Mouse (Mus musculus): Measurements from ENCODE around the gene Ccdc93. TPM values are rescaled to one million over a fixed set of nuclear protein-coding genes. Genes with fewer than 3 reads are reported as not detected.

Gene Ccdc93
- polyA plus RNA-seq, 1 experiment, result 8.1 TPM

DNA sequence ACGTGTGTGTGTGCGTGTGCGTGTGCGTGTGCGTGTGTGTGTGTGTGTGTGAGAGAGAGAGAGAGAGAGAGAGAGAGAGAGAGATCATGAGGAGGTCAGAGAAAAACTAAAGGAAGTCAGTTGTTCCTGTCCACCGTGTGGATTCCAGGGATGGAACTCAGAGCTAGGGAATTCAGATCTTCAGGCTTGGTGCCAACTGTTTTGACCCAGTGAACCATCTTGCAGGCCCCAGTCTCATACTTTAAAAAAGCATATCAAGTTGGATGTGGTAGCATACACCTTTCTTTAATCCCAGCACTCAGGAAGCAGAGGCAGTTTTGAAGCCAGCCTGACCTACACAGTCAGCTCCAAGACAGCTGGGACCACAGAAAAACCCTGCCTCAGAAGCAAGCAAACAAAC, 98.4 kb downstream of the Ccdc93 start:
- DNase-seq, result no peak
- WGBS, result 70% methylated on average over 6 of the region's 6 CpGs
- H3K4me3 ChIP-seq (replicated peaks; ENCODE audit: extremely low read depth, low read depth, low read length), result no peak overlapping the region
- no peaks in the 10 kb centered on the region for H3K4me1 ChIP-seq (ENCODE audit: control insufficient read depth, insufficient read depth, low read length)
- TF ChIP-seq POLR2A (IDR thresholded peaks at IDR 0.05; ENCODE audit: borderline replicate concordance, extremely low read depth, low read depth, low read length) (no peak), CTCF (IDR thresholded peaks at IDR 0.05; ENCODE audit: insufficient read depth, low read length) (no peak)

DNA sequence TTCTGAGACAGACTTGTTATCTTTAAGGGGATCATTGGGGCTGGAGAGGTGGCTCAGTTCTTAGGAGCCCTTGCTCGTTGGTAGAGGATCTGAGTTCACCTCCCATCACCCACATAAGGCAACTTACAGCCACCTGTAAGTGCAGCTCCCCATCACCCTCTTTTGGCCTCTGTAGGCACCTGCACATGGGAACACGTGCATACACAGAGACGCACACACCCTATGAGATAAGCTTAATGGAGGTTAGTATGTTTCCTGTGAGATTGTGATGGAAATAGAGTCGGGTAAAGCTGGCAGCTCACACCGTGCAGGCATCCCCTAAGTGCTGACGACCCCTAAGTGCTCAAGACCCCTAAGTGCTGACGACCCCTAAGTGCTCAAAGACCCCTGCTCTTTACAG, 100.6 kb downstream of the Ccdc93 start:
- no peaks in the 10 kb centered on the region for H3K4me1 ChIP-seq (ENCODE audit: control insufficient read depth, insufficient read depth, low read length)
- no peak for TF ChIP-seq CTCF (IDR thresholded peaks at IDR 0.05; ENCODE audit: insufficient read depth, low read length)
- TF ChIP-seq POLR2A (IDR thresholded peaks at IDR 0.05; ENCODE audit: borderline replicate concordance, extremely low read depth, low read depth, low read length), result no peak
- no peak for DNase-seq
- 57% methylated on average over 7 of the region's 7 CpGs for WGBS
- H3K4me3 ChIP-seq (replicated peaks; ENCODE audit: extremely low read depth, low read depth, low read length), result no peak overlapping the region

DNA sequence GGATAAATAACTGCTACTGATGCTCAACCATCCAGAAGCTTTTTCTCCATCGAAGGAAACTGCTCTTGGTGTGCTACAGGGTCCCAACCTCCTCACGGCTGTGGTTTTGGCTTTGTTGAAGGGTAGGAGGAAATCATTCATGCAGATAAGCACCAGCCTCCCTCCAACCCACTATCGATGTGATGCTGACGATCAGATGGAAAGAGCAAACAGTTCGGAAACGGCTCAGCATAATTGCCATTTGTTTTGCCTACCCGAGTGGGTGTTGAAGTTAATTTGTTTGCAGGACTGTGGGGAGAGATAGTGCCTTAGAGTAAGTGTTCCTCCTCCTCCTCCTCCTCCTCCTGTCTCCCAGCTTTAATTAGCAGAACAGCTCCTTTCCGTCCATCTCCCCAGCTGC, 109.5 kb downstream of the Ccdc93 start:
- TF ChIP-seq POLR2A (IDR thresholded peaks at IDR 0.05; ENCODE audit: borderline replicate concordance, extremely low read depth, low read depth, low read length) (no peak), CTCF (IDR thresholded peaks at IDR 0.05; ENCODE audit: insufficient read depth, low read length) (no peak)
- WGBS, result 48% methylated on average over 8 of the region's 8 CpGs
- Histone ChIP-seq H3K4me1 (ENCODE audit: control insufficient read depth, insufficient read depth, low read length) (no peaks in the 10 kb centered on the region), H3K4me3 (replicated peaks; ENCODE audit: extremely low read depth, low read depth, low read length) (no peak overlapping the region)
- DNase-seq, result no peak

DNA sequence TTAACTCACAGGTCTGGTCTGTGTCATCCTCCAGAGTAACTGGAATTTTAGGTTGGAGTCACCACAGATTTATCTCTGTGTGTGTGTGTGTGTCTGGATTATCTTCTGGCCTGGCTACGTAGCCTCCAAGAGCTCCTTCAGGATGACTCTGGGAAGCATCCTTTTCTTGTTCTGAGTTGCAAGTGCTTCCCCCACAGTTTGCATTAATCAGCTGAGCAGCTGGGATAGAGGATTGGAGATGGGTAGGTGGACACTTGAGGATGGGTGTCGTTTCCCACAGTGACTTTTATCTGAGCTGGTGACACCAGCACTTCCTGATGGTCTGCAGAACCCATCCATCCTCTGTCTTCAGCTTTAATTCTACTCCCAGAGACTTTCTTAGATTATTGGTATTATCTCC, 116.0 kb downstream of the Ccdc93 start:
- 66% methylated on average over 2 of the region's 2 CpGs for WGBS
- DNase-seq, result no peak
- TF ChIP-seq CTCF (IDR thresholded peaks at IDR 0.05; ENCODE audit: insufficient read depth, low read length) (no peak), POLR2A (IDR thresholded peaks at IDR 0.05; ENCODE audit: borderline replicate concordance, extremely low read depth, low read depth, low read length) (no peak)
- Histone ChIP-seq H3K4me3 (replicated peaks; ENCODE audit: extremely low read depth, low read depth, low read length) (no peak overlapping the region), H3K4me1 (ENCODE audit: control insufficient read depth, insufficient read depth, low read length) (no peaks in the 10 kb centered on the region)

DNA sequence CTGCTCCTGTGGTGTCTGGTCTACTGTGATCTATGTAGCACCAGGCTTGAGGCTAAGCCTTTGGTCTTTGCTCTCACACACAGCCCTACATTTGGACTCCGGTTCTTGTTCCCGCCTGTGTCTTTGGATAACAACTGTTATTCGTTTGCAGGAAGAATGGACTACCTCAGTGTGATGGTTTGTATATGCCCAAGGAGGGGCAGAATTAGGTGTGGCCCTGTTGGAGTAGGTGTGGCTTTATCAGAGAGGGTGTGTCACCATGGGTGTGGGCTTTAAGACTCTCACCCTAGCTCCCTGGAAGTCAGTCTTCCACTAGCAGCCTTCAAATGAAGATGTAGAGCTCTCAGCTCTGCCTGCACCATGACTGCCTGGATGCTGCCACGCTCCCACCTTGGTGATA, 117.8 kb downstream of the Ccdc93 start:
- H3K4me1 ChIP-seq (ENCODE audit: control insufficient read depth, insufficient read depth, low read length), result no peaks in the 10 kb centered on the region
- DNase-seq, result no peak
- no peak overlapping the region for H3K4me3 ChIP-seq (replicated peaks; ENCODE audit: extremely low read depth, low read depth, low read length)
- no peak for TF ChIP-seq CTCF (IDR thresholded peaks at IDR 0.05; ENCODE audit: insufficient read depth, low read length)
- no peak for TF ChIP-seq POLR2A (IDR thresholded peaks at IDR 0.05; ENCODE audit: borderline replicate concordance, extremely low read depth, low read depth, low read length)
- WGBS, result 90% methylated on average over 4 of the region's 4 CpGs

DNA sequence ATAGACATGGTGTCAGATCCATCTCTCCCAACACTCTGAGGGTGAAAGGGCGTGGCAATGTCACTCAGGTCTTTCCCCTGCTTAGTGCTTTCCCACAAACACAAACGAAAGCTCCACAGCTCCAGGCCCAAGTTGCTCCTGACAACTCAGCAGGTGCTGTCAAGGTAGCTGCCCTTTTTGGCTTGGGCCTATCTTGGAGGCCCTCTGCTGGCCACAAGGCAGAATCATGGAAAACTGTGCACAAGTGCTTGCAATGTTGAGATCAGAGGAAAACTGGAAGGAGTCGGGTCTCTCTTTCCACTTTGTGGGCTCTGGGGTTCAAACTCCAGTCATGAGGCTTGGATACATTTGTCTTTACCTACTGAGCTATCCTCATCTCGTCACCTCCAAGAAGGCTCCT, 118.6 kb downstream of the Ccdc93 start:
- Histone ChIP-seq H3K4me3 (replicated peaks; ENCODE audit: extremely low read depth, low read depth, low read length) (no peak overlapping the region), H3K4me1 (ENCODE audit: control insufficient read depth, insufficient read depth, low read length) (no peaks in the 10 kb centered on the region)
- TF ChIP-seq CTCF (IDR thresholded peaks at IDR 0.05; ENCODE audit: insufficient read depth, low read length) (no peak), POLR2A (IDR thresholded peaks at IDR 0.05; ENCODE audit: borderline replicate concordance, extremely low read depth, low read depth, low read length) (no peak)
- 69% methylated on average over 4 of the region's 4 CpGs for WGBS
- DNase-seq, result no peak

DNA sequence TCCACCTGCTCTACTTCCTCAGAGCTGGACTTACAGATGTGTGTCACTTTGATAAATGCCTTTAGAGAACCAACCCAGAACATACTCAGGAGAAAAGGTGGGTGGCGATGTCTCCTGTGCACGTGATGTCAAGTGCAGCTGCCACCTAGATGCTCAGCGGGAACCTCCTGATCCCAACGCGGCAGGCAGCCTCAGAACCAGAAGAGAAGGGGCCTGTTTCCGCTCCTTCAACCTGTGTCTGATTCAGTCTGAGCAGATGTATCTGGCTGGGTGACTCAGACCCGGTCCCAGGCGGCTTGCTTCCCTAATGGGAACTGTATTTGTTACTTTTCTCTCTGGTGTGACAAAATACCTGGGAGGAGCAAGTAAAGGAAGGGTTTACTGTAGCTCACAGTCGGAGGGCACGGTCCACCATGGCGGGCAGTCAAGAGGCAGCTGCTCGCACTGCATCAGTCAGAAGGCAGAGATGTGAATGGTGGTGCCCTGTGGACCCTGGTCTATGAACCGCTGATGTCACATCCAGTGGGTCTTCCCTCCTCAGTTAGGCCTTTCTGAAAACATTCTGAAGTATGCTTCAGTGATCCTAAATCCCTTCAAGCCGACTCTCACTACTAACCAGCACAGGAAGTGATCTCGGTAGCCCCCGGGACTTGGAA, 120.1 kb downstream of the Ccdc93 start:
- no peak overlapping the region for H3K4me3 ChIP-seq (replicated peaks; ENCODE audit: extremely low read depth, low read depth, low read length)
- DNase-seq, result no peak
- WGBS, result 75% methylated on average over 16 of the region's 16 CpGs
- no peaks in the 10 kb centered on the region for H3K4me1 ChIP-seq (ENCODE audit: control insufficient read depth, insufficient read depth, low read length)
- TF ChIP-seq POLR2A (IDR thresholded peaks at IDR 0.05; ENCODE audit: borderline replicate concordance, extremely low read depth, low read depth, low read length) (no peak), CTCF (IDR thresholded peaks at IDR 0.05; ENCODE audit: insufficient read depth, low read length) (no peak)

DNA sequence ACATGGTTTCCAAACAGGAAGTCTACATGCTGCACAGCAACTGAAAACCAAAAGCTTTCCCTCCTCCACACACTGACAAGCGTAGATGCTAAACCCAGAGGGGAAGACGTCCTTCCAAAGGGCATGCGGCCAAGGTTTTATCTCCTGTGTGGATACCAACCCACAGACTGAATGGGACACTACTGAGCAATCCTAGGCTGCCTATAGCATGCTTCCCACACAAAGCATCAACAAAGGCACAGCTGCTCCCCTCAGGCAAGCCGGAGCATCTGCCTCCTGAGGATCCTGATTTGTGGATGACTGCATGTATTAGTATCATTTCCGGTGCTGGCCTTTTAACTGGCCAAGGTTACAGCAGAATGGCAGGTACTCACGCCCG, 120.6 kb downstream of the Ccdc93 start:
- H3K4me3 ChIP-seq (replicated peaks; ENCODE audit: extremely low read depth, low read depth, low read length), result no peak overlapping the region
- WGBS, result 79% methylated on average over 7 of the region's 7 CpGs
- DNase-seq, result no peak
- TF ChIP-seq CTCF (IDR thresholded peaks at IDR 0.05; ENCODE audit: insufficient read depth, low read length) (no peak), POLR2A (IDR thresholded peaks at IDR 0.05; ENCODE audit: borderline replicate concordance, extremely low read depth, low read depth, low read length) (no peak)
- H3K4me1 ChIP-seq (ENCODE audit: control insufficient read depth, insufficient read depth, low read length), result no peaks in the 10 kb centered on the region

Other genes starting within 250 kb of the Ccdc93 start
- 18.7 and 24.1 TPM in 2 replicates for gene Insig2, start 98.5 kb upstream of the Ccdc93 start, polyA plus RNA-seq (2012; rRNA removed)
- not detected in 2 replicates for gene Htr5b, start 97.4 kb downstream of the Ccdc93 start, polyA plus RNA-seq (2012; rRNA removed)
- 23.7 and 42.0 TPM in 2 replicates for gene Ddx18, start 136.9 kb downstream of the Ccdc93 start, polyA plus RNA-seq (2012; rRNA removed)

All from lung, adult 2 months (tissue).